Mouse (Mus musculus) CH12.LX (cell line): ENCODE measurements around the gene Itpr1. TPM values are rescaled to one million over a fixed set of nuclear protein-coding genes. Genes with fewer than 3 reads are reported as not detected.

Experiments used
- DNase-seq: peaks from one replicate; pipeline ENCODE4 v3.0.0-alpha.2; 2013; ENCODE audit errors: extremely low read depth
- H3K27ac ChIP-seq: 2 replicates; pipeline ENCODE4 v1.5.1; 2012; ENCODE audit warnings: low read depth, mild to moderate bottlenecking, control low read depth, moderate library complexity; ENCODE audit not compliant: insufficient read depth
- H3K27me3 ChIP-seq: replicated peaks from 2 replicates; pipeline ENCODE3; 2012; ENCODE audit warnings: inconsistent platforms
- H3K36me3 ChIP-seq, 2 experiments: replicated peaks in 1 of 2; 2 replicates each; pipeline versions ENCODE3 to v1.6.1; 2012; ENCODE audit warnings: inconsistent platforms in 1 of 2, low read length in 1 of 2, mild to moderate bottlenecking in 1 of 2, mixed read lengths in 1 of 2, moderate library complexity in 1 of 2; ENCODE audit not compliant: control insufficient read depth in 1 of 2, insufficient read depth in 1 of 2
- H3K4me1 ChIP-seq, 2 experiments: 2 replicates each; pipeline ENCODE4 v1.6.1; 2012; ENCODE audit warnings: inconsistent platforms in 1 of 2, moderate library complexity in 1 of 2; ENCODE audit not compliant: insufficient read depth in 2 of 2, control insufficient read depth in 1 of 2
- H3K4me2 ChIP-seq: 2 replicates; pipeline ENCODE4 v1.6.1; 2012; ENCODE audit warnings: low read depth, mild to moderate bottlenecking, control low read depth; ENCODE audit not compliant: poor library complexity, insufficient read depth, severe bottlenecking
- H3K4me3 ChIP-seq, 3 experiments: fragments of 150-350 bp in 1 of 3; sonication (generic) in 1 of 3; replicated peaks in 1 of 3; 2 replicates each; pipeline versions ENCODE3 to v1.5.1; 2011 to 2012; ENCODE audit warnings: low read depth in 2 of 3, low read length in 2 of 3, mild to moderate bottlenecking in 2 of 3, moderate library complexity in 2 of 3, control low read depth in 1 of 3, improper control_type of control experiment in 1 of 3, inconsistent platforms in 1 of 3, mixed read lengths in 1 of 3; ENCODE audit not compliant: poor library complexity in 1 of 3
- H3K79me2 ChIP-seq: replicated peaks from 2 replicates; pipeline ENCODE4 v1.6.1; 2012; ENCODE audit warnings: mild to moderate bottlenecking, moderate library complexity; ENCODE audit not compliant: control insufficient read depth, poor library complexity, insufficient read depth, severe bottlenecking; ENCODE audit errors: extremely low read depth
- H3K9ac ChIP-seq: 2 replicates; pipeline ENCODE4 v1.6.1; 2012; ENCODE audit warnings: low read depth, mild to moderate bottlenecking, control low read depth, moderate library complexity; ENCODE audit not compliant: insufficient read depth
- H3K9me3 ChIP-seq: replicated peaks from 2 replicates; pipeline ENCODE3; 2012; ENCODE audit warnings: low read length, inconsistent platforms, mixed read lengths
- E2F4 ChIP-seq: IDR thresholded peaks from 2 replicates; pipeline ENCODE4 v1.6.1; 2011; ENCODE audit warnings: low read depth, low read length, improper control_type of control experiment; ENCODE audit not compliant: insufficient replicate concordance
- ELF1 ChIP-seq: IDR thresholded peaks from 2 replicates; pipeline ENCODE4 v1.6.1; 2014; ENCODE audit warnings: low read depth, mild to moderate bottlenecking, inconsistent platforms, low read length, improper control_type of control experiment
- EP300 ChIP-seq: IDR thresholded peaks from 2 replicates; pipeline ENCODE4 v1.6.1; 2011; ENCODE audit warnings: low read length, improper control_type of control experiment
- GABPA ChIP-seq: IDR thresholded peaks from 2 replicates; pipeline ENCODE4 v1.6.1; 2012; ENCODE audit warnings: low read depth, low read length, improper control_type of control experiment, inconsistent platforms; ENCODE audit not compliant: insufficient replicate concordance
- HCFC1 ChIP-seq: IDR thresholded peaks from 2 replicates; pipeline ENCODE4 v1.6.1; 2012; ENCODE audit warnings: low read depth, mild to moderate bottlenecking, inconsistent platforms, low read length, improper control_type of control experiment
- JUN ChIP-seq: IDR thresholded peaks from 2 replicates; pipeline ENCODE4 v1.6.1; 2011; ENCODE audit warnings: low read depth, mild to moderate bottlenecking, low read length, improper control_type of control experiment, moderate library complexity; ENCODE audit not compliant: insufficient read depth
- JUND ChIP-seq: conservative IDR thresholded peaks from 2 replicates; pipeline ENCODE4 v1.6.1; 2011; ENCODE audit warnings: low read depth, low read length, improper control_type of control experiment
- MAX ChIP-seq: IDR thresholded peaks from 2 replicates; pipeline ENCODE4 v1.6.1; 2011; ENCODE audit warnings: low read length, improper control_type of control experiment
- MEF2A ChIP-seq: IDR thresholded peaks from 2 replicates; pipeline ENCODE4 v1.6.1; 2014; ENCODE audit warnings: low read depth, mild to moderate bottlenecking, inconsistent platforms, low read length, improper control_type of control experiment, borderline replicate concordance
- MYC ChIP-seq: IDR thresholded peaks from 2 replicates; pipeline ENCODE4 v1.6.1; 2011; ENCODE audit warnings: low read depth, mild to moderate bottlenecking, improper control_type of control experiment, low read length
- NELFE ChIP-seq: IDR thresholded peaks from 2 replicates; pipeline ENCODE4 v1.6.1; 2011; ENCODE audit warnings: low read depth, low read length, improper control_type of control experiment
- PAX5 ChIP-seq: IDR thresholded peaks from 2 replicates; pipeline ENCODE4 v1.6.1; 2012; ENCODE audit warnings: low read length, inconsistent platforms, mixed read lengths
- POLR2A ChIP-seq: IDR thresholded peaks from 2 replicates; pipeline ENCODE4 v1.6.1; 2011; ENCODE audit warnings: low read depth, mild to moderate bottlenecking, improper control_type of control experiment, low read length
- TBP ChIP-seq: conservative IDR thresholded peaks from 2 replicates; pipeline ENCODE4 v1.6.1; 2011; ENCODE audit warnings: low read depth, low read length, improper control_type of control experiment
- UBTF ChIP-seq: IDR thresholded peaks from 2 replicates; pipeline ENCODE4 v1.6.1; 2012; ENCODE audit warnings: low read depth, mild to moderate bottlenecking, inconsistent platforms, low read length, improper control_type of control experiment, moderate library complexity
- USF2 ChIP-seq: conservative IDR thresholded peaks from 2 replicates; pipeline ENCODE4 v1.6.1; 2011; ENCODE audit warnings: low read depth, low read length, improper control_type of control experiment
- dilution Hi-C: fragments of 300-500 bp; cut with MboI; formaldehyde crosslinking; loops from 2 replicates; pipeline ENCODE4 v1.14.3; 2020; ENCODE audit warnings: low sequenced_read_pairs; ENCODE audit not compliant: extremely low pct_unique_long_range_greater_than_20kb, extremely low pct_ligation_motif_present
- in situ Hi-C: fragments of 300-500 bp; cut with MboI; formaldehyde crosslinking; loops from 3 replicates; pipeline ENCODE4 v1.14.3; 2019; ENCODE audit warnings: low sequenced_read_pairs, low pct_ligation_motif_present, low pct_unique_long_range_greater_than_20kb, mixed read lengths
- polyA plus RNA-seq: library from polyadenylated mRNA; unstranded; fragments of >175 nt; gene quantifications from 2 replicates; pipeline ENCODE4 v1.2.1, GENCODE M21; 2012; ENCODE audit warnings: low read depth; ENCODE audit not compliant: insufficient read length
- total RNA-seq, 2 experiments: library from RNA; depleted of rRNA; stranded (reverse); fragments of 300-350 nt in 1 of 2; fragments of >200 nt in 1 of 2; gene quantifications; 2 replicates each; pipeline ENCODE4 v1.2.3; 2012 to 2014

Itpr1 gene
- total and polyA plus RNA-seq, 3 experiments: 42.8 to 73.1 (median 53.4) TPM

GRCm38 (mm10) chr6:108331268-108331667 lies 118.4 kb downstream of the Itpr1 start:
- H3K27ac ChIP-seq: no peak overlapping the region
- H3K79me2 ChIP-seq: peaks cover 13% of the 10 kb centered on the region
- no peak overlapping the region for H3K4me2 ChIP-seq
- no peaks in the 10 kb centered on the region for H3K27me3 ChIP-seq
- DNase-seq: no peak
- H3K9me3 ChIP-seq: no peaks in the 10 kb centered on the region
- TF ChIP-seq NELFE: no peak
- TF ChIP-seq USF2: no peak
- no peak for TF ChIP-seq ELF1
- no peak for TF ChIP-seq POLR2A
- TF ChIP-seq MAX: no peak
- no peak for TF ChIP-seq MYC
- TF ChIP-seq PAX5: no peak
- no peak for TF ChIP-seq TBP
- no peak for TF ChIP-seq HCFC1
- TF ChIP-seq EP300: no peak
- no peak for TF ChIP-seq E2F4
- TF ChIP-seq JUND: no peak
- no peak for TF ChIP-seq MEF2A
- no peak for TF ChIP-seq JUN
- peaks cover 4 to 28% of the 10 kb centered on the region in 2 experiments for H3K36me3 ChIP-seq
- no peak overlapping the region for H3K4me3 ChIP-seq
- dilution Hi-C loops: no loop called here
- 0 out of 2 replicates have a peak overlapping the region, but pooled peaks have one; percentile 9 for H3K9ac ChIP-seq
- in situ Hi-C loops: no loop called here
- H3K4me1 ChIP-seq: peaks cover 28 to 88% of the 10 kb centered on the region in 2 experiments

GRCm38 (mm10) chr6:108334059-108334458 lies 121.2 kb downstream of the Itpr1 start:
- Histone ChIP-seq H3K27ac (peak overlapping the region; percentile 35; the same call in 1 of the 2 replicates), H3K36me3 (peaks cover 4 to 28% of the 10 kb centered on the region in 2 experiments), H3K4me3 (no peak overlapping the region), H3K9ac (no peak overlapping the region), H3K9me3 (no peaks in the 10 kb centered on the region), H3K4me2 (no peak overlapping the region), H3K27me3 (no peaks in the 10 kb centered on the region), H3K4me1 (peaks cover 33 to 98% of the 10 kb centered on the region in 2 experiments), H3K79me2 (peaks cover 20% of the 10 kb centered on the region)
- dilution Hi-C loops (no loop called here), in situ Hi-C loops (no loop called here)
- DNase-seq: no peak
- TF ChIP-seq ELF1 (no peak), GABPA (no peak), UBTF (no peak), JUND (no peak), POLR2A (no peak), MAX (no peak), NELFE (no peak)
